39 mouse cellular contexts compared by ENCODE assay signal in genomic region chr7:142911682-142912081, GRCm38 (mm10). TPM values are rescaled to one million over a fixed set of nuclear protein-coding genes. Genes with fewer than 3 reads are reported as not detected.
"Had no signal": no experiment of that assay in that cellular context is flagged by ENCODE, and none has a peak within 500 bp of the region (broad histone marks: within the 10 kb centered on the region; RNA-seq: fewer than 3 reads in every experiment).

No protein-coding gene starts in this region.

- H3K27ac ChIP-seq: heart, embryonic 10.5 days; heart, embryonic 13.5 days; heart, embryonic 15.5 days; hindbrain, embryonic 10.5 days; hindbrain, embryonic 13.5 days; hindbrain, embryonic 14.5 days; hindbrain, embryonic 15.5 days; hindbrain, postnatal 0 days; intestine, embryonic 15.5 days; kidney, embryonic 15.5 days; kidney, postnatal 0 days; layer of hippocampus, adult 2 months; left cerebral cortex, adult 2 months had no signal

- H3K36me3 ChIP-seq: heart, embryonic 10.5 days; heart, embryonic 12.5 days; heart, embryonic 13.5 days; heart, embryonic 15.5 days; hindbrain, embryonic 10.5 days; hindbrain, embryonic 13.5 days; hindbrain, embryonic 15.5 days; intestine, embryonic 15.5 days; kidney, embryonic 15.5 days had no signal

- H3K4me1 ChIP-seq: heart, embryonic 15.5 days; intestine, embryonic 15.5 days had no signal

- H3K9me3 ChIP-seq: heart, embryonic 10.5 days; heart, embryonic 12.5 days; heart, embryonic 13.5 days; heart, embryonic 15.5 days; hindbrain, embryonic 10.5 days; hindbrain, embryonic 13.5 days; hindbrain, embryonic 15.5 days; intestine, embryonic 15.5 days; kidney, embryonic 15.5 days had no signal

- ATAC-seq: hindbrain, embryonic 16.5 days; hindbrain, postnatal 0 days; inflammation-experienced regulatory T-cells, adult 6 months; intestine, embryonic 15.5 days; intestine, embryonic 16.5 days; intestine, postnatal 0 days had no signal

- H3K4me3 ChIP-seq: heart, embryonic 10.5 days; heart, embryonic 12.5 days; heart, embryonic 13.5 days; heart, embryonic 15.5 days; hindbrain, embryonic 10.5 days; hindbrain, embryonic 13.5 days; hindbrain, embryonic 15.5 days; intestine, embryonic 15.5 days; kidney, embryonic 15.5 days; layer of hippocampus, adult 2 months; left cerebral cortex, adult 2 months had no signal

- DNase-seq: heart, postnatal 10 days; heart, postnatal 14 days; heart, postnatal 36 days; heart, postnatal 4 days; kidney, adult 11 months; kidney, adult 18-20 months; kidney, adult 2 months; kidney, adult 8-10 months; kidney, adult 9 months; kidney, postnatal 10 days; kidney, postnatal 14 days; kidney, postnatal 25 days; kidney, postnatal 36 days; kidney, postnatal 4 days; layer of hippocampus, adult 9-11 months; layer of hippocampus, postnatal 36 days had no signal

- H3K9ac ChIP-seq: heart, embryonic 12.5 days; heart, embryonic 13.5 days; heart, embryonic 15.5 days; hindbrain, embryonic 13.5 days; hindbrain, embryonic 14.5 days; hindbrain, embryonic 15.5 days; intestine, embryonic 15.5 days; kidney, embryonic 15.5 days had no signal

- H3K4me2 ChIP-seq: heart, embryonic 11.5 days; heart, embryonic 12.5 days; heart, embryonic 13.5 days; heart, embryonic 15.5 days; hindbrain, embryonic 13.5 days; hindbrain, embryonic 14.5 days; hindbrain, embryonic 15.5 days; intestine, embryonic 15.5 days; kidney, embryonic 15.5 days had no signal

- H3K27me3 ChIP-seq: hindbrain, embryonic 13.5 days; hindbrain, embryonic 15.5 days; intestine, embryonic 15.5 days had no signal

RNA-seq across cellular contexts. Expression of gene Th, which starts 19.2 kb away (rescaled TPM):
- total RNA-seq: heart, postnatal 10 days; heart, postnatal 14 days; heart, postnatal 25 days; heart, postnatal 36 days; hematopoietic stem cell, adult 5-6 weeks had no signal
- polyA plus RNA-seq: inflammation-experienced regulatory T-cells, adult 6 months had no signal

RNA-seq across cellular contexts. Expression of gene Ascl2, which starts 57.4 kb away (rescaled TPM):
- total RNA-seq: heart, postnatal 10 days; heart, postnatal 25 days; heart, postnatal 36 days; heart, postnatal 4 days; hematopoietic stem cell, adult 5-6 weeks; left cerebral cortex, adult 18-20 months had no signal
- polyA plus RNA-seq: heart, postnatal 0 days had no signal
